Mouse (Mus musculus) left cerebral cortex, adult 2 months (tissue): ENCODE data around the gene Elmod2. TPM values are rescaled to one million over a fixed set of nuclear protein-coding genes. Genes with fewer than 3 reads are reported as not detected.

ENCODE experiments used
- DNase-seq, 2 experiments: peaks; one replicate each; pipeline ENCODE4 v3.0.0; 2021 to 2022; ENCODE audit warnings: low spot score in 2 of 2, mixed read lengths in 1 of 2; ENCODE audit errors: extremely low spot score in 1 of 2
- H3K27ac ChIP-seq: fragments of 200-600 bp; 2 replicates; pipeline ENCODE4 v1.8.1; 2022
- H3K4me3 ChIP-seq: fragments of 200-600 bp; 2 replicates; pipeline ENCODE4 v1.8.1; 2022
- CTCF ChIP-seq: fragments of 200-600 bp; IDR thresholded peaks from 2 replicates; pipeline ENCODE4 v1.8.1; 2022; ENCODE audit warnings: antibody characterized with exemption, mild to moderate bottlenecking, moderate library complexity
- intact Hi-C: fragments of 180-260 bp; cut with DNase I; formaldehyde crosslinking; loops from one replicate; pipeline ENCODE4 v1.15.1; 2025
- long read RNA-seq, 2 experiments: library from polyadenylated mRNA; stranded (forward); transcript quantifications; one replicate each; pipeline ENCODE4 v2.0.0; 2021; ENCODE audit warnings: borderline mapping rate in 2 of 2
- total RNA-seq, 2 experiments: library from RNA; stranded (reverse); gene quantifications; 2 replicates each; pipeline ENCODE4 v1.2.3; 2021

Gene Elmod2
- 10 to 100 TPM; 12.1 to 12.7 TPM for total RNA-seq
- long read RNA-seq, experiment 1, full-length matches to known transcripts = 6 of 11 reads
- long read RNA-seq, experiment 1, partial matches to known transcripts = 0 of 11 reads
- long read RNA-seq, experiment 1, other reads (novel, unspliced or antisense) = 5 of 11 reads
- long read RNA-seq, experiment 2, full-length matches to known transcripts = 6 of 7 reads
- long read RNA-seq, experiment 2, partial matches to known transcripts = 1 of 7 reads
- long read RNA-seq, experiment 2, other reads (novel, unspliced or antisense) = 0 of 7 reads

DNA sequence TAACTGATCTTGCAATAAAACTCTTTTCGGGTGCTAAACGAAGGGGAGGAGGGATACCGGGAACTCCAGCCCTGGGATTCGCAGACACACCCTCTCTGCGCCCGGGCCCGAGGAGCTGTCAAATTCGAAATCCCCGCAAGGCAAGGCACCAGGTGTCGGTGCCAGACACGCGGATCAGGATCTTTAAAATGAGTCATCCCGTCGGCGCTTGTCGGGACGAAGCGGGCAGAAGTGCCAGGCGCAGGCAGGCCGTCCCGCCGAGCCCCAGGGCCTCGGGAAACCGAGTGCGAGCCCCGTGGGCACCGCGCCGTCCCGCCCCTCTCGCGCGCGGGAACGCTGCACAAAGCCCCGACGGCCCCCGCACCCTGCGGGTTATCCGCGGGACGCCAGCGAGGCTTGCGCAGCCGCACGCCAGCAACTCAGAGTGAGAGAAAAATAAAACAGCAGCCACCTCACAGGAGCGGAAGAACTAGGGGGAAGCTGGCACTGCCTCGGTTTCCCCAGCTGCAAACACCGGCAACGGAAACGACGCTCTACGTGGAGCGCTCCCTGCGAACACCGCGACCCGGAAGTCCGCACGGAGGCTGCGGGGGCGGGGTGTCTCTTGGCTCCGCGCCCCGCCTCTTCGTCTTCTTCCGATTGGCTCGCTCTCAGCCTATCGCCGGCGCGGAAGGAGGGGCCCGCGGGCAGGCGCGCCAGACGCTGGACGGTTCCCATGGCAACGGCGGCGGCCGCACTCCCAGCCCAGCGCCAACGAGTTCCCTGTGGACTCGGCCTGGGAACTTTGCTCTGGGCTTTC is at the start of gene Elmod2:
Gene Elmod2 (minus strand): TSS at position 588 of the 799 bp plus-strand sequence.
- peak within 1 kb of the TSS; percentile 81 for H3K4me3 ChIP-seq
- intact Hi-C loops = loop anchor here (1.0 kb wide), 1 partner anchor 110 kb away; no protein-coding TSS in a partner anchor
- peak; percentile 98 to 99 for DNase-seq
- peak within 1 kb of the TSS; percentile 74 for H3K27ac ChIP-seq
- TF ChIP-seq CTCF = no peak

DNA sequence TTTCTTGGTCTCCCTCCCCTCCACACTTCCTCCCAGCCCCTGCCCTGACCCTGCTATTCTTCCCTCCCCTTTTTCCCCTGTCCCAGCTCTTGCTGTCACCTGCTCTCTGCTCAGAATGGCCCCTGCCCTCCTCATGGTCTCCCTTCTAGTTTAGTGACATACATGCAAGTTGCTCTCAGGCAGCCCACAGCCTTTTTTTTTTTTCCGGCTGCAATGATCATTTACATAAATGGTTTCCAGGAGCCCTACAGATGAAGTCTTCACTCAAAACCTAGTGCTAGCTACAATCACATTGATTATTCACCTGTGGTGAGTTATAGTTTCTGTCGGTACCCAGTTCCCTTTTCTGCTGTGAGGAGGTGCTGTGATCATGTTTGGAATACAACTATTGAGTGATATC is 48.7 kb upstream of the Elmod2 start:
- no peak overlapping the region for H3K4me3 ChIP-seq
- TF ChIP-seq CTCF = no peak
- no peak for DNase-seq
- no peak overlapping the region for H3K27ac ChIP-seq
- intact Hi-C loops = no loop called here

DNA sequence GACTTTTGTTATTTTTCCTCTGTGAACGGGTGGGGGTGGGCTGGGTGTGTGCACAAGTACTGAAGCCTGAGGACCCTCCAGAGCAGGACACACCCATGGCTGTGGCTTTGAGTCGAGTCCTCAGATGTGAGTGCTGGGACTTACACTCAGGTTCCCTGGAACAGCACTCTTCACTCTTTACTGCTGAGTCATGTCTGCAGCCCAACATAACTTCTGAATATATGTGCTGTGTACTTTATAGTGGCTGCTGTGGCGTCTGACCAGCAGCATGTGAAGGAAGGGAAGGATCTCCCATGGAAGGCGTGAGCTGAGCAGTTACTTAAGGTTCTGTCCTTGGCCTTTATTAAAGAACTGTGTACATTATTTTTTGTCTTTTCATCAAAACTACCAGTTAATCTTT is 47.9 kb upstream of the Elmod2 start:
- intact Hi-C loops = no loop called here

DNA sequence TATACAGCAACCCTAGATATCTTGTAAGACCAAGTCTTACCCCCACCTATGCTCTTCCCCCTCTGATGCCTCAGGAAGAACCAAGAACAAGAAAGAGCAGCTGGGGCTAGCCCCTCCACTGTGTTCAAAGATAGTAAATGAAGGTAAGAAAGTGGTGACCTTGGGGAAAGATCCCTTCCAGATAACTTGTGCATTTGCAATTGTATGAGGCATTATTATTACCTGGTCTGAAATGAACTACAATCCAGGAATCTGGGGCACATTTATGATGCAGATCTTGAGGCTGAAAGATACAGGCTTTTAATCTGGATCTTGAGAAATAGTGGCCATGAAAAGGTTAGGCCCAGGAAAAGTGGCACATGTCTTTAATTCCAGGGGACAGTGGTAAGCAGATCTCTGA is 44.9 kb upstream of the Elmod2 start:
- no peak overlapping the region for H3K4me3 ChIP-seq
- no peak for TF ChIP-seq CTCF
- H3K27ac ChIP-seq = no peak overlapping the region
- intact Hi-C loops = no loop called here
- DNase-seq = no peak

More for the DNA sequence above, 47.9 kb upstream of the Elmod2 start:
- no peak for DNase-seq
- no peak overlapping the region for H3K27ac ChIP-seq
- no peak overlapping the region for H3K4me3 ChIP-seq
- no peak for TF ChIP-seq CTCF

DNA sequence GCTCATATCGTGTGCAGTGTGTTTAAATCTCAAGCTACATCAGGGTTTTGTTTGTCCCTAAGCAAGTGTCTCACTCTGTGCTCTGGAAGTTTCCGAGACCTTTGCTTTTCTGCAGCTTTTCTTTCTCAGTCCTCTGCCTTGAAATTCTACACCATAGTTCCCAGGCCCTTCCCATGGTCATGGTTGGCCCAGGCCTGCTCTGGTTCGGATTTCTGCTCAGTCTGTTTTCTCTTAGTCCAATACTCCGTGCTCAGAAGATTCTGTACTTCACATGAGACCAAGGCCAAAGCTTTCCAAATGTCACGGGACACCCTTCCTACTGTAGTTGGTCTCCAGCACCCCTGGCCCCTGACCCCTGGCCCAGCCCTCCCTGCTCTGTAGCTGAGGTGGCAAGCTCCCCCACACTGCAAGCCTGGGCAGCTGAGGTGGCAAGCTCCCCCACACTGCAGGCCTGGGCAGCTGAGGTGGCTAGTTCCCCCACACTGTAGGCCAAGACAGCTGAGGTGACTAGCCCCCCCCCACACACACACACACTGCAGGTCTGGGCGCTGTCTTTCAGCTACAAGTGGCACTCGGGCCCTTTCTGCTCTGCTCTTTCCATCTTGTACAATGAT is 31.0 kb upstream of the Elmod2 start:
- H3K27ac ChIP-seq = no peak overlapping the region

DNA sequence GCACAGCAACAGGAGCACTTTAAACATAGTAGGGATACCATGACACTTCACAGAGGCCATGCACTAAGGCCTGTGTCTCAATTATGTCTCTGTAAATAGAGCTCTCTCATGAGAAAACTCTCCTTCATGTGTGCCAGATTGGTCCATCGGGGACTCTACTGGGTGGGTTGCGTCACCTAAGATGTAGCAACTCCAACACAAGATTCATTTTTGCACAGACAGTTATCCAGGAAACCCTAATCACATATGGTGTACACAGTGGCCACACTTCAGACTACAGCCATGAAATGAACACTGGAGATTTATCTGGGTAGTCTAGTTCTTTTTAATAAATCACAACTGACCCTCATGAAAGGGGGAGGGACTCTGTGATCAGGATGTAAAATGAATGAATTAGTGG is 19.0 kb upstream of the Elmod2 start:
- DNase-seq = no peak
- Histone ChIP-seq H3K4me3 (no peak overlapping the region), H3K27ac (no peak overlapping the region)
- intact Hi-C loops = no loop called here
- no peak for TF ChIP-seq CTCF

More for the DNA sequence above, 31.0 kb upstream of the Elmod2 start:
- intact Hi-C loops = no loop called here
- no peak for DNase-seq
- TF ChIP-seq CTCF = no peak
- no peak overlapping the region for H3K4me3 ChIP-seq

DNA sequence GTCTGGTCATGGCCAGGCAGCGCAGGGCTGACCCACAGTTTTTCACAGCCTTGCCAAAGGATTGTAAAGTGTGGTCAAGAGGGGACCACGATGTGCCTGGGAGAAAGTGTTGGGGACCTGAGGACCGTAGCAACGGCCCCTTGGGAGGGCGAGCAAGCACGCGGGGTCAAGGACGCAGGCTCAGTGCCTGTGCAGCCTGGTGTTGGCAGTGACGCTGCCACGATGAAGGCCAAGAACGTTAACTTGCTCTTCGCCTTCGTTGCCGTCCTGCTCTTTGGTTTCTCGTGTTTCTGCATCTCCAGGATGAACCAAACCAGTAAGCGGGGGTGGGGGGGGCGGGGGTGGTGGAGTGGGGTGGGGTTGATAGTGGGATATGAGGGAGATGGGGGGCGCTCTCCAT is 16.0 kb upstream of the Elmod2 start, which contains the start of gene Mgat4d:
Gene Mgat4d (plus strand): TSS at position 209 of the 400 bp plus-strand sequence.
- Histone ChIP-seq H3K27ac (no peak within 1 kb of the TSS), H3K4me3 (no peak within 1 kb of the TSS)
- no peak for TF ChIP-seq CTCF
- intact Hi-C loops = no loop called here
- DNase-seq = no peak

DNA sequence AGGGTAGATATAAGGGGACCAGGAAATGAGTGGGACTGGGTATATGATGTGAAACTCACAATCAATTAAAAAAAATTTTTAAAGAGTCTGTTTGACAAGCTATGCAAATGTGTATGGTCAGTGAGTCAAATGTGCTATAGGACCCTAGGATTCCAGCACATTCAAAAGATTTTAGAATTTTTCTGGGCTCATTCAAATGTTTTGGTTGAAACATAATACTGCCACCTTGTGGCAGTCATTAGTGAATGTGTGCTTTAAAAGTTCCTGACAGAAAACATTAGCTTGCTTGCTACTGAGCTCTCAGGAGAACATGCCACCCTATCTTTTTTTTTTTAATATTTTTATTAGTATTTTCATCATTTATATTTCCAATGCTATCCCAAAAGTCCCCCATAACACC is 10.4 kb upstream of the Elmod2 start:
- intact Hi-C loops = loop anchor here (2.0 to 5.0 kb wide), 3 partner anchors 80 to 480 kb away; partner anchors contain the start of gene Rnf150
- no peak overlapping the region for H3K4me3 ChIP-seq
- H3K27ac ChIP-seq = no peak overlapping the region
- peak; percentile 73 for TF ChIP-seq CTCF
- no peak for DNase-seq

DNA sequence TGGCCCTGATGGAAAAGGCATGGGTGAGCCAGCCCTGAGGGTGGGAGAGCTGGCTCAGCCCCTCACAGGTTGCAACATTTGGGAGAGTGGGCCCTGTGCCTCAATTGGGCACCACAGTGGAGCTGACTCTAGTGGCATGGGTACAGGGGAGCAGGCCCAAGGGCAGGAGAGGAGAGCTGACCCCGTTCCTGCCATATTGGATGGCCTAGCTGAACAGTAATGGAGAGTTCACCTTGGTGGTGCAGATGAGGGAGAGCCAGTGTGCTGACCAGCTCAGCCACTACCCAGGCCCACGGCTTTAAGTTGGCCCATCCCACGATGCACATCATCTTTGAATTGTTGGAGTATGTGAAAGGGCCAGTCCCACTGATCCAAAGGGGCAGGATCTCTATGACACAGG is 9.8 kb upstream of the Elmod2 start:
- intact Hi-C loops = loop anchor here (2.0 to 5.0 kb wide), 3 partner anchors 80 to 480 kb away; partner anchors contain the start of gene Rnf150
- H3K4me3 ChIP-seq = no peak overlapping the region
- no peak overlapping the region for H3K27ac ChIP-seq
- DNase-seq = no peak
- no peak for TF ChIP-seq CTCF

DNA sequence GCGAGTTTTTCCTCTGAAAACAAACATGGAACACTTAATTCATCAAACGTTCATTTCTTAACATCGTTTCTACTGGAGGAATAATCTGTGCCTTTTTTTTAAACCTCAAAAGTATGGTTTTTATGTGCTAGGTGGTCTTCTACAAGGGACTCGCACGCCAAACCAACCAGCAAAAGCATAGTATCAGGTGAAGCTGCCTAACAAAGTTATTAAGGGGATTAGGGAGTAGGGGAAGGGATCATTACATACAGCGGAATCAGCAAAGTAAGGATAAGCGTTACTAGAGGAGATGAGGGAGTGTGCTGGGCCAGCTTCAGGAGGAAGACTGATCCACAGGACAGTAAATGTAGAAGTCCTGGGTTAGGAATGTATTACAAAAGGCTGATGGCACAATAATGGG is 578 bp upstream of the Elmod2 start:
- H3K27ac ChIP-seq = no peak overlapping the region
- peak overlapping the region; percentile 81 for H3K4me3 ChIP-seq
- intact Hi-C loops = loop anchor here (1.0 kb wide), 1 partner anchor 109 kb away; no protein-coding TSS in a partner anchor
- no peak for TF ChIP-seq CTCF
- DNase-seq = no peak

DNA sequence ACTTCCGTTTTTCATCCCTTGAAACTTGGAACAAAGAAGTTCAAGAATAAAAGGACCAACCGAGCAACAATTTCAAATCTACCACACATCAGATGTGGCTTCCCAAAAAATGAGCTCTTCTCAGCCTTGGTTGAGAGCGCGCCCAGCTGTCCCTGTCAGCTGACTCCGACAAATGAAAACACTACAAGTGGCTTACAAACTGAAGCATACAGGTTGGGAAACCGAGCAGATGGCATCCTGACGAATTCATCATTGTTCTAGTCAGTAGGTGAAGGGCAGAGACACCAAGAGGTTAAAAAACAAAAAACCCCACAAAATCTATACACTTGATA is 753 bp downstream of the Elmod2 start:
- intact Hi-C loops = no loop called here
- no peak for TF ChIP-seq CTCF

DNA sequence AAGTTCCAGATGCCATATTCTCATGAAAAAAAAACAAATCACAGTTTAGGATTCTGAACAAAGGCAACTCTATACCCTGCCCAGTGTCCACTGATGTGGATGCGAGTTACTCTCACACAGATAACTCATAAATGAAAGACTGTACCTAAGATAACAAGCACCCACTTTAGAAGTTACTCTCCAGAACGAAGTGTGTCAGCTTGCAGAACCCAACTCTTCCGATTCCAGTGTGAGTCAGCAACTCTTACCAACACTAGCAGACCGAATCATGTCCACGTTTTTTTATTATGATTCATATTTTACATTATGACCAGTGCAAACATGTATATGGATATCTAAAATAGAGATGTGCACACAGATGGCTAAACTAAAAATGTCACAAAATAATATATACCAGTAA is 4.4 kb downstream of the Elmod2 start:
- DNase-seq = no peak
- no peak overlapping the region for H3K27ac ChIP-seq
- intact Hi-C loops = no loop called here
- no peak overlapping the region for H3K4me3 ChIP-seq
- TF ChIP-seq CTCF = no peak

More for the DNA sequence above, 753 bp downstream of the Elmod2 start:
- peak in 1 of 2 experiments; percentile 17 for DNase-seq
- Histone ChIP-seq H3K27ac (peak overlapping the region; percentile 74; the same call in 1 of the 2 replicates), H3K4me3 (peak overlapping the region; percentile 81)
